Mouse (Mus musculus): ENCODE data around the gene Dut. TPM values are rescaled to one million over a fixed set of nuclear protein-coding genes. Genes with fewer than 3 reads are reported as not detected.
A peak's percentile ranks its signal among the peaks of the same experiment; 100 is the strongest.

The Dut gene
- total RNA-seq (2021), result 10 to 100 TPM; 41.0 to 46.6 TPM
- long read RNA-seq, transcript Dut-202 (7 exons, 1,020 nt), result minor isoform, 7 of 67 reads
- long read RNA-seq, transcript Dut-201 (6 exons, 1,950 nt), result major isoform, 46 of 67 reads
- long read RNA-seq, partial matches to known transcripts, result 2 of 67 reads
- long read RNA-seq, other reads (novel, unspliced or antisense), result 12 of 67 reads

- DNase-seq (ENCODE audit: low spot score in 2 of 2), result peak; percentile 88 to 91
These were observed at the start of gene Dut for GRCm38 (mm10) chr2:125247108-125247961. TSS of gene Dut (plus strand) at chr2:125247190.

- DNase-seq (ENCODE audit: low spot score in 2 of 2), result no peak
These were observed 37.9 kb upstream of the Dut start for GRCm38 (mm10) chr2:125208894-125209596.

- no peak for DNase-seq (ENCODE audit: low spot score in 2 of 2)
These were observed 35.0 kb upstream of the Dut start for GRCm38 (mm10) chr2:125211831-125212510.

GRCm38 (mm10) chr2:125214592-125214991, 32.4 kb upstream of the Dut start:
- peak; percentile 83 to 87 for DNase-seq (ENCODE audit: low spot score in 2 of 2)

DNA sequence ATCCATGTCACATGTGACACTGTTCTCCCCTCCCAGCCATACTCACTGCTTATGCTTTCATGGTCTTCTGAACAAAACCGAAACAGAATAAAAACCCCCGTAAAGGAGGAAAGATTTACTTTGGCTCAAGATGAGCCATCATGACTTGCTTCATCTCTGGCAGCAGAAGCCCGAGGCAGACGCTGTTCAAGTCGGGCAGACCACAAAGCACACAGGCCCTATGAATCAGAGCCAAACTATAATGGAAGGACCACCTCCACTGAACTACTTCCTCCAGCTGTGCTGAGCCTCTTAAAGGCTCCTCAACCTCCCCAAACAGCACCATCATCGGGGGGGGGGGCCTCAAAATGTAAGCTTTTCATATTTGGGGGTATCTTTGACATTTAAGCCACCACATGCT, 29.7 kb upstream of the Dut start:
- DNase-seq (ENCODE audit: low spot score in 2 of 2), result no peak

- no peak for DNase-seq (ENCODE audit: low spot score in 2 of 2)
These were observed 28.4 kb upstream of the Dut start for GRCm38 (mm10) chr2:125218566-125218965.

DNA sequence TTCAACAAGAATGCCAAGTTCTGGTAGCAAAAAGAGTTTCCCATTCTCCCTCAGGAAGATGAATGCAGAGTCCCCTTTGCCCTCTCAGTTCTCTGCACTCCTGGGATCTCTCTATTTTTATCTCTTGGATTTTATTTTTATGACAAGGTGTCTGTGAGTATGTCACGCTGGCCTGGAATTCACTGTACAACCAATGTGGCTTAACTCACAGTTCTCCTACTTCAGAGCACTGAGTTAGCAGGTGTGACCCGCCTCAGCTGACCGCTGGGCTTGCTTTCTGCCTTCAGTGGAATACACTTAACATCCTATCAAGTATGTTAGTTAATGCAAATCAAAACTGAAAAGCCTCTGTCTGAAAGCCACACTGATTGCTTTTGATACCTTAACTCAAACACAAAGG, 27.7 kb upstream of the Dut start:
- DNase-seq (ENCODE audit: low spot score in 2 of 2), result no peak

DNA sequence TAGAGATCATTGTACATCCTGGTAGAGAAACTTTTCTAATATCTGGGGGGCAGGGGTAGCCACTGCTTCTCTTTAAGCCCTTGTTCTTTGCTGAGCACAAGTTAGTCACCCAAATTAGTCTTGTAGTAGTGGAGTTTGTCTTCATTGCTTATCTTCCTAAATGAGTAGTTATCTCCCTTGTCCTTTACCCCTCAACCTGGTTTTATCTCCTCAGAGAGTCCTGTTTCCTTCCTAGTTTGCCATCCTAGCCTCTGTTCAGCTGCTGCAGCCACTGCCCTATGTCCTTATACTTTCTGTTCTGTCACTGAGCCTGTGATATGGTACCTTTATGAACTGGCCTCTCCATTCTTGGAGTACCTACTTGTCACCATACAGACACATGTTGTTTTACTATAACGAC, 25.3 kb upstream of the Dut start:
- DNase-seq (ENCODE audit: low spot score in 2 of 2), result no peak

- DNase-seq (ENCODE audit: low spot score in 2 of 2), result no peak
These were observed 18.2 kb upstream of the Dut start for GRCm38 (mm10) chr2:125228472-125229409.

DNA sequence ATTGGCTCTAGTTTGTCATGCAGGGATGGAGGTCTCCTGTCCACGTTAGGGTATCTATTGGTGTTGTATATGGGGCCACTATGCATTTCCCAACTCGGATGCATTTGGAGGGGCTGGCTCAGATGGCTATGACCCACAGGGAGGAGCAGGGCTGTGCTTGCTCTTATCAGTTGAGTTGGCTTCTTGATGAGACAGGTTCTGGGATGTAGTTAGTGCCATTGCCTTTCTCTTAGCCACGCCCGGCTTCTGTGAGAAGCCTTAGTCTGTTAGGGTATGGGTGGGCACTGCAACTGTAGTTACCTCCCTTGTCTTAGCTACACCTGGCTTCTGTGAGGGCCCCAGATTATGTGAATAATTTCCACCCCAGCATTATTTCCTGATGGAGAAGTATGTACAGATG, 14.8 kb upstream of the Dut start:
- no peak for DNase-seq (ENCODE audit: low spot score in 2 of 2)

DNA sequence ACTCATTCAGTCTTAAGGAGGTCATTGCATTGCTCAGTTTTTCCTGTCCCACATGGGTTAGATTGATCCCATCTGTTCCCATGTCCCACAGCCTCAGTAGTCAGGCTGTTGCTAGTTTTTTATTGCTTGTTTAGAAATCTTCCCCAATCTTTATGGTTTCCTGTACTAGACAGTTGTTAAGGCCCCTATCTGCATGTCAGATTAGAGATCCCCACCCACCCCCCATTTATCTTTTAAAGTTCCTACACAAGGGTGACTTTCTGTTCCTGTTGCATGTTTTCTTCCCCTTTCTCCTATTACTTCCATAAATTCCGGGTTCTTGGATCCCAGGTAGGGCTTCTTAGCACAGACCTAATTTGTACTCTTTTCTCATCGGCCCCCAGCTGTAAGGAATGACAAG, 13.5 kb upstream of the Dut start:
- DNase-seq (ENCODE audit: low spot score in 2 of 2), result no peak

DNA sequence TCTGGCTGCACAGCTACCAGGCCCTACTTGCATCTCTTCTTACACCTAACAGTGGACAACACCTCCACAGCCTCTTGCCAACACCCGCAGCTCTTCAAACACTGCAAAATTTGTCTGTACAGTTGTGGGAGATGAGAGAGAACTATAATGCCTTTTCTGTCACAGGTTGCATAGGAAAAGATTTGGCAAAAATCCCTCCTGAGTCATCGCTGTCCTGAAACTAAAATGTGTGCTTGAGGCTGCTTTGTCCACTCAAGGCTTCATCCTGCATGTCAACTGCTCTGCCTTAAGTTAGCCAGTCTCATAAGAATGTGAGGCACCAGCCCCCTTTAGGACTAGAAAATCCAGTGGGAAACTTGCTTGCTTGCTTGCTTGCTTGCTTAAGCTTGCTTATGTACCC, 12.9 kb upstream of the Dut start:
- DNase-seq (ENCODE audit: low spot score in 2 of 2), result no peak

- DNase-seq (ENCODE audit: low spot score in 2 of 2), result no peak
These were observed 1.3 kb upstream of the Dut start for GRCm38 (mm10) chr2:125245545-125246285.

DNA sequence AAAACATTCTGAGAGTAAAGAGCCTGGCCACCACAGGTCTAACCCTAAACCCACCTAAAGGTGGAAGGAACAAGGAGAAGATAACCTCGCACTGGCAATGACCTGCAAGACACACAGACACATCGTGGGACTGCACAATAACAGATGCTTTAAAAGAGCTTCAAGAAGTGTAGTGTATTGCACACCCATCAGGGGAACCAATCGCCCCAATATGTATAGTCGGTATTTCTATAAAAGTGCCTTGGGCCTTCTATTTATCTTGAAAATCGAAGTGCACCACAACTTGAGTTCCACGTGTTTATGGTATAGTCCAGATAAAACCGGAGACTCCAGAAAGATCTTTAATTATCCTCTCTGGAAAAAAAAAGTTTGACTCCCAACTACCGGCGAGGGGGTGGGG, 321 bp upstream of the Dut start:
- DNase-seq (ENCODE audit: low spot score in 2 of 2), result no peak

- no peak for DNase-seq (ENCODE audit: low spot score in 2 of 2)
These were observed 909 bp downstream of the Dut start for GRCm38 (mm10) chr2:125247962-125248235.

DNA sequence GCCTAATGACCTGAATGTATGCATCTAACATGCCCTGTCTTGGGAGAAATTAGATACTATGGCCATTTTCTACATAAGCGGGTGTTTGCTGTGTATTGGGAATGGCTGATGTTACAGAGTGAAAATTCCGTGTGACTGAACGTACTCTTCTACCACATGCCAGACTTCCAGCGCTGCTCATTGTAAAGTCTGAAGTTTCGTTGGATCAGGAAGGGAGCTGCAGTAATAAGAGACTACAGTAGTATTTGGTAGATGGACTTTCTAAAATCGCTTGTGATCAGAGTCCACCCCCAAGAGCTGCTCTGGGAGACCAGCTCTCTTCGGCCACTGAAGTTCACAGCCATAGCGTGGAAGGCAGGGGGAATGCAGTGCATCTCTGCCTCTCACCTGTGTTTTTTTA, 1.3 kb downstream of the Dut start:
- DNase-seq (ENCODE audit: low spot score in 2 of 2), result no peak

DNA sequence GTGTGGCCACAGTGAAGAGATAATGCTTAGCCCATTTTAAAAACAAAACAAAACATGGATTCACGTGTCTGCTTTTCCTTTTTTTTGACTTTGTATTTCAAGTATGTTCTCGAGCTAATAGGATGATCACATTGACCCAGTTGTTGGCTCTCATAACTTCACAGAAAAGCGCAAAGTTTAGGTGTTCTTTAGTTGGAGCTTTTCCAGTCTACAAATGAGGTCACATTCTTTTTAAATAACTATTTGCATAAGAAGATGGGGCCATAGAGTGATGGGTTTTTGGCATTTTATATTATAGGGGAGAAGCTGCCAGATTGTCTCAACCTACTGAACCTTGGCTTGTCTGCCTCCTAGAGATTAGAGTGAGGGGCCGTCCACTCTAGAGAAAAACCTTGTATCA, 2.3 kb downstream of the Dut start:
- no peak for DNase-seq (ENCODE audit: low spot score in 2 of 2)

- no peak for DNase-seq (ENCODE audit: low spot score in 2 of 2)
These were observed 2.9 kb downstream of the Dut start for GRCm38 (mm10) chr2:125249874-125250273.

DNA sequence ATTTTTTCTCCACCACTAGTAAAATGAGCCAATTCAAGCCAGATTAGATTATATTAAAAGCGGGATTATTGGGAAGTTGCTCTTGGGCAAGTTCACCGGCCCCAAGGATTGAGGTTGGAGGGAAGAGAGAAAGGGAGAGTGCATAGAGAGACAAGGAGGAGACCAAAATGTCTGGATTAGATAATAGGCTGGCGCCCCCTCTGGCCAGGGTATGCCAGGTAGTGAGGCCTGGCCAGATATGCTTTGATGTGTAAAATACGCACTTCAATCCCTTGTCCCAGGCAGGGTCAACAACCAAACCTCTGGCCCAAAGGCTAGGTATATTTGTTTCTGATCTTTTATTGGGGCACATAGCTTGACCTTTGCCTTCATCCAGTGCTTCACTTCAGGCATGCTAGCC, 4.8 kb downstream of the Dut start:
- no peak for DNase-seq (ENCODE audit: low spot score in 2 of 2)

- peak; percentile 39 to 55 for DNase-seq (ENCODE audit: low spot score in 2 of 2)
These were observed 5.3 kb downstream of the Dut start for GRCm38 (mm10) chr2:125252275-125252674.
